Mouse (Mus musculus): ENCODE results near the gene Gm19965. TPM values are rescaled to one million over a fixed set of nuclear protein-coding genes. Genes with fewer than 3 reads are reported as not detected.
A peak's percentile ranks its signal among the peaks of the same experiment; 100 is the strongest.

Gene Gm19965
- not detected in 2 replicates for polyA plus RNA-seq (2014; fragmentation: Nextera tagmentation; extraction: Ambion mirVana)

GRCm38 (mm10) chr1:116802683-116803082 lies at the start of gene Gm19965:
Gene Gm19965 (plus strand): TSS chr1:116802983.
- 82% methylated on average over 3 of the region's 3 CpGs for WGBS

DNA sequence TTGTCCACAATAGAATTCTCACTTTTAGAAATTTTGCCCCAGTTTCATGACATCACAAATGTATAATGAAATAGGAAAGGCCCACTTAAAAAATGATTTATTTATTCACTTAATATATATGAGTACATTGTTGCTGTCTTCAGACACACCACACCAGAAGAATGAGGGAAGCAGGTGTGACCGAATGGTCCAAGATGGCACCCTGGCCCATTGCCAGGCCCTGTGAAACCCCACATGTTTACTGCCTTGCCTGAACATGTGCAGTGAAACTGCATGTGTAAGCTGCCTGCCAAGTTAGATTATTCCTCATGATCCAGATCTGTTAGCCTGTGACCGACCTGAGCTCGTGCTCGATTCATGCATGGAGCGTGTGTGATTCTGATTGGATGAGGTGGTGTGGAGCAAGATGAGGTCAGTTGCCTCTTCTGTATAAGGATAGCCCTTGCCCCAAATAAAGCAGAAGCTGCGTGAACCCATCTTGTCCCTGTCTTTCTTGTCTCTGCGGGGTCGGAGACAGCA lies 20.3 kb upstream of the Gm19965 start:
- Histone ChIP-seq H3K4me2 (ENCODE audit: low read length) (no peak overlapping the region), H3K9ac (replicated peaks; ENCODE audit: low read length) (no peak overlapping the region), H3K4me1 (ENCODE audit: control insufficient read depth, insufficient read depth, low read length) (no peaks in the 10 kb centered on the region), H3K4me3 (replicated peaks; ENCODE audit: low read depth, low read length) (no peak overlapping the region), H3K36me3 (ENCODE audit: control insufficient read depth, insufficient read depth, low read length) (no peaks in the 10 kb centered on the region), H3K9me3 (ENCODE audit: control insufficient read depth, low read length) (no peaks in the 10 kb centered on the region), H3K27ac (replicated peaks; ENCODE audit: low read depth, low read length) (no peak overlapping the region), H3K27me3 (ENCODE audit: control insufficient read depth, insufficient read depth, low read length) (no peaks in the 10 kb centered on the region)
- 91% methylated on average over 8 of the region's 8 CpGs for WGBS
- DNase-seq (peak; percentile 2), ATAC-seq (ENCODE audit: low FRiP score, low TSS enrichment) (no peak)

More at GRCm38 (mm10) chr1:116802683-116803082, at the start of gene Gm19965:
- H3K4me1 ChIP-seq (ENCODE audit: control insufficient read depth, insufficient read depth, low read length) = no peaks in the 10 kb centered on the region
- H3K4me2 ChIP-seq (ENCODE audit: low read length) = no peak within 1 kb of the TSS
- H3K27ac ChIP-seq (replicated peaks; ENCODE audit: low read depth, low read length) = no peak within 1 kb of the TSS
- no peak for DNase-seq
- H3K36me3 ChIP-seq (ENCODE audit: control insufficient read depth, insufficient read depth, low read length) = no peaks in the 10 kb centered on the region
- ATAC-seq (ENCODE audit: low FRiP score, low TSS enrichment) = no peak
- no peak within 1 kb of the TSS for H3K4me3 ChIP-seq (replicated peaks; ENCODE audit: low read depth, low read length)
- H3K9me3 ChIP-seq (ENCODE audit: control insufficient read depth, low read length) = no peaks in the 10 kb centered on the region
- no peak within 1 kb of the TSS for H3K9ac ChIP-seq (replicated peaks; ENCODE audit: low read length)
- no peaks in the 10 kb centered on the region for H3K27me3 ChIP-seq (ENCODE audit: control insufficient read depth, insufficient read depth, low read length)

Data from midbrain, embryonic 14.5 days (tissue).